16 mouse cellular contexts compared by ENCODE assay signal in genomic region chr8:101478554-101479314, GRCm38 (mm10).
"Had no signal": no experiment of that assay in that cellular context is flagged by ENCODE, and none has a peak within 500 bp of the region (broad histone marks: within the 10 kb centered on the region; RNA-seq: fewer than 3 reads in every experiment).

No protein-coding gene starts in this region.

- H3K36me3 ChIP-seq: intestine, embryonic 15.5 days; limb, embryonic 12.5 days; limb, embryonic 15.5 days; liver, embryonic 13.5 days had no signal

- H3K4me2 ChIP-seq: intestine, embryonic 15.5 days; limb, embryonic 12.5 days; limb, embryonic 15.5 days; liver, embryonic 13.5 days had no signal

- H3K9me3 ChIP-seq: intestine, embryonic 15.5 days; limb, embryonic 12.5 days; limb, embryonic 15.5 days; liver, embryonic 13.5 days had no signal

- H3K4me3 ChIP-seq: intestine, embryonic 15.5 days; limb, embryonic 12.5 days; limb, embryonic 15.5 days; liver, embryonic 13.5 days had no signal

- H3K27me3 ChIP-seq: intestine, embryonic 15.5 days; limb, embryonic 12.5 days; limb, embryonic 15.5 days; liver, embryonic 13.5 days had no signal

- DNase-seq: kidney, adult 11 months; kidney, adult 8-10 months; kidney, postnatal 14 days; kidney, postnatal 4 days; left cerebral cortex, postnatal 4 days; liver, embryonic 13.5 days; lung, adult 2 months; lung, postnatal 14 days; lung, postnatal 4 days; right cerebral cortex, postnatal 25 days; thymus, adult 2 months; thymus, postnatal 14 days; thymus, postnatal 4 days had no signal

- H3K9ac ChIP-seq: intestine, embryonic 15.5 days; limb, embryonic 12.5 days; limb, embryonic 15.5 days; liver, embryonic 13.5 days had no signal

- ATAC-seq: intestine, embryonic 15.5 days had no signal

- H3K27ac ChIP-seq: intestine, embryonic 15.5 days; limb, embryonic 12.5 days; limb, embryonic 15.5 days; liver, embryonic 13.5 days had no signal

- H3K4me1 ChIP-seq: intestine, embryonic 15.5 days; limb, embryonic 12.5 days; limb, embryonic 15.5 days; liver, embryonic 13.5 days had no signal
